Mouse (Mus musculus): ENCODE data around the gene Asphd2. TPM values are rescaled to one million over a fixed set of nuclear protein-coding genes. Genes with fewer than 3 reads are reported as not detected.
A peak's percentile ranks its signal among the peaks of the same experiment; 100 is the strongest.

Asphd2 gene
- polyA plus RNA-seq, 1 experiment: 3.8 TPM

DNA sequence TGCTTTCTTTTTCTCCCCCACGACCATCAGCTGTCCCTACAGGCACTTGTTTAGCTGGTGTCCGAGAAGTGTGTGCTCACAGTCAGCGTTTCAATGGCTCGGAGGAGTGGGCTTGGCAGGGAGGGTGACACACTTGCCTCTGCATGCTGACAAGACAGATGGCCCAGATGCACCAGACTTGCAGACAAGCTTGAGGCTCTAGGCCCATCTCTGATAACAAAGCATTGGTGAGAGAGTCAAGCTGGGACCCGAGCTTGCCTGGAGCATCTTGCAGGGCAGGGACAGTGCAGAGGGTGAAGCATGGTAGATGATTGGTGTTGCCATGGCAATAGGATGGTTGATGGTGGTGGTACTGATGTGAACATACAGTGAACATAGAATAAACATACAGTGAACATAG, 14.6 kb upstream of the Asphd2 start:
- TF ChIP-seq POLR2A (IDR thresholded peaks at IDR 0.05; ENCODE audit: low read depth, low read length) (no peak), CTCF (IDR thresholded peaks at IDR 0.05; ENCODE audit: extremely low read depth, insufficient read length, insufficient replicate concordance, low read depth, low read length) (no peak)
- Histone ChIP-seq H3K36me3 (ENCODE audit: control insufficient read depth, insufficient read depth, low read length) (no peaks in the 10 kb centered on the region), H3K27ac (ENCODE audit: insufficient read depth, low read depth, low read length) (no peak overlapping the region), H3K4me3 (ENCODE audit: low read depth, low read length) (no peak overlapping the region), H3K4me1 (ENCODE audit: control insufficient read depth, insufficient read depth, insufficient read length, low read length) (no peaks in the 10 kb centered on the region), H3K27me3 (ENCODE audit: control insufficient read depth, insufficient read depth, low read length) (no peaks in the 10 kb centered on the region)
- WGBS: 54% methylated on average over 5 of the region's 5 CpGs

DNA sequence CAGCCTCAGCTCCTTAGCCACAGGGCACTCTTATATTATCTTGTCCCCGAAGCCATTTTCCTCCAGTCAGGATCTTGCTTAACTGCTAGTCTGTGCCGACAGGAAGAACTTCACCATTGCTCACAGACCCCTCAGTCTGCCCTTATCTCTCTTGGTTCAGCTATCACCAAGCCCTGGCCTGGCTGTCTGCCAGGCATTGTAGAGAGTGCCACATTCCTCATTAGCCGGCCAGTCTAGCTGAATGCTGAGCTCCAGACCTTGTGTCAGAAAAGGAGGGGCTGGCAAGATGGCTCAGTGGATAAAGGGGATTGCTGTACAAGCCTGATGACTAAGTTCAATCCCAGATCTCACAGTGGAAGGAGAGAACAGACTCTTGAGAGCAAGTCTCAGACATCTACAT, 11.4 kb upstream of the Asphd2 start:
- H3K27ac ChIP-seq (ENCODE audit: insufficient read depth, low read depth, low read length): no peak overlapping the region
- no peak for TF ChIP-seq CTCF (IDR thresholded peaks at IDR 0.05; ENCODE audit: extremely low read depth, insufficient read length, insufficient replicate concordance, low read depth, low read length)
- TF ChIP-seq POLR2A (IDR thresholded peaks at IDR 0.05; ENCODE audit: low read depth, low read length): no peak
- H3K4me1 ChIP-seq (ENCODE audit: control insufficient read depth, insufficient read depth, insufficient read length, low read length): no peaks in the 10 kb centered on the region
- H3K4me3 ChIP-seq (ENCODE audit: low read depth, low read length): no peak overlapping the region
- 32% methylated on average over 3 of the region's 3 CpGs for WGBS
- H3K36me3 ChIP-seq (ENCODE audit: control insufficient read depth, insufficient read depth, low read length): no peaks in the 10 kb centered on the region
- H3K27me3 ChIP-seq (ENCODE audit: control insufficient read depth, insufficient read depth, low read length): no peaks in the 10 kb centered on the region

DNA sequence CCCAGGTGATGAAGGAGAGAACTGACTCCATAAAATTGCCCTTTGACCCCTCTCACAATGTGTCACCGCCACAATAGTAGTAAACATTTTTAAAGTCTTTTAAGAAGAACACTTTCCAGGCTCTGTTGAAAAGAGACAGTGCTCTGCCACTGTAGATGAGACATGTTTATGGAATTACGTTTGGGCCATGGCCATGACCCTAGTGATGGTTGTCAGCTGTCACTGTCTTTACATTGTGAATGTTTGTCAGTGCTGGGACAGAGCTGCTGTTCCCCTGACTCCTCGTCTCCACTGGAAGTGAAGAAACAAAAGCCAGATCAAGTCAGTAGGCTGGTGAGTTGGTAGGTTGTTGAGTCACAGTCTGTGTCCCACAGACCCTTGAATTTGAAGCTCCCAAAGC, 7.8 kb upstream of the Asphd2 start:
- no peak overlapping the region for H3K4me3 ChIP-seq (ENCODE audit: low read depth, low read length)
- no peaks in the 10 kb centered on the region for H3K27me3 ChIP-seq (ENCODE audit: control insufficient read depth, insufficient read depth, low read length)
- no peaks in the 10 kb centered on the region for H3K4me1 ChIP-seq (ENCODE audit: control insufficient read depth, insufficient read depth, insufficient read length, low read length)
- H3K36me3 ChIP-seq (ENCODE audit: control insufficient read depth, insufficient read depth, low read length): no peaks in the 10 kb centered on the region
- TF ChIP-seq POLR2A (IDR thresholded peaks at IDR 0.05; ENCODE audit: low read depth, low read length) (no peak), CTCF (IDR thresholded peaks at IDR 0.05; ENCODE audit: extremely low read depth, insufficient read length, insufficient replicate concordance, low read depth, low read length) (no peak)
- no peak overlapping the region for H3K27ac ChIP-seq (ENCODE audit: insufficient read depth, low read depth, low read length)
- 41% methylated on average over 3 of the region's 3 CpGs for WGBS

DNA sequence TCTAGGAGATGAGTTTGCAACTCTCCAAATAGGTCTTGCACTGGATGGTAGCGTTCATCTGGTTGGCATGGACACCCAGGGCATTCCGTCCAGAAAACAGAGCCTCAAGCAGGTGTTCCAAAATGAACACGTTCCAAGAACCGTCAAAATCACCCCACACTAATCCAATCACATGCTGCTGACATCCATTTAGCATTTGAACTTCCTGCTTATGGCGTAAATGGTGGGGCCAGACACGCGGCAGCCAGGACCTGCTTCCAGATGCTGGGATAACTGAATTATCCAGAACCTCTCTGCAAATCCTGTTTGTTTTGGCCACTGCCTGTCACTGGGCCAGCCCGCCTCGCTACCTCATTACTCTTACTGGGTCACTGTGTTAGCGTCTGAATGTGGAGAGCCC, 4.6 kb upstream of the Asphd2 start:
- TF ChIP-seq CTCF (IDR thresholded peaks at IDR 0.05; ENCODE audit: extremely low read depth, insufficient read length, insufficient replicate concordance, low read depth, low read length) (no peak), POLR2A (IDR thresholded peaks at IDR 0.05; ENCODE audit: low read depth, low read length) (no peak)
- Histone ChIP-seq H3K36me3 (ENCODE audit: control insufficient read depth, insufficient read depth, low read length) (no peaks in the 10 kb centered on the region), H3K4me1 (ENCODE audit: control insufficient read depth, insufficient read depth, insufficient read length, low read length) (no peaks in the 10 kb centered on the region), H3K27ac (ENCODE audit: insufficient read depth, low read depth, low read length) (no peak overlapping the region), H3K4me3 (ENCODE audit: low read depth, low read length) (no peak overlapping the region), H3K27me3 (ENCODE audit: control insufficient read depth, insufficient read depth, low read length) (peaks cover 13% of the 10 kb centered on the region)
- WGBS: 60% methylated on average over 10 of the region's 10 CpGs

DNA sequence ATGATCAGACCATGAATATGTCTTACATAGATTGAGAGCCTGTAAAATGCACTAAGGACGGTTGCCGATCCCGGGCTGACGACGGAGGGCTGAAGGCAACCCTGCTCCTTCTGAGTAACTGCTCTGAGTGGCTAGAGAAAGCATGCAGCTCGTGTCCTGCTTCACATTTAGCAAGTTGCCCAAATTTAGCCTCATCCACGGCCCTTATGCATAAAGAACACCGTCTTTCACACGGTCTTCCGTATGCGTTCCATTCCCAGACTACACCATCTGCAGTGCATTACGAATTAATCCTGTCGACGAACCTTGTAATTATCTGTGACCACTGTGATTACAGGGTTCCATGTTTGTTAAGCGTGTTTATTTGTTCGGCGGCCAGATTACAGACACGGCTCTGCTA, 1.4 kb upstream of the Asphd2 start:
- Histone ChIP-seq H3K4me1 (ENCODE audit: control insufficient read depth, insufficient read depth, insufficient read length, low read length) (no peaks in the 10 kb centered on the region), H3K36me3 (ENCODE audit: control insufficient read depth, insufficient read depth, low read length) (no peaks in the 10 kb centered on the region), H3K4me3 (ENCODE audit: low read depth, low read length) (no peak overlapping the region), H3K27me3 (ENCODE audit: control insufficient read depth, insufficient read depth, low read length) (peaks cover 28% of the 10 kb centered on the region), H3K27ac (ENCODE audit: insufficient read depth, low read depth, low read length) (no peak overlapping the region)
- no peak for TF ChIP-seq POLR2A (IDR thresholded peaks at IDR 0.05; ENCODE audit: low read depth, low read length)
- 83% methylated on average over 18 of the region's 18 CpGs for WGBS

DNA sequence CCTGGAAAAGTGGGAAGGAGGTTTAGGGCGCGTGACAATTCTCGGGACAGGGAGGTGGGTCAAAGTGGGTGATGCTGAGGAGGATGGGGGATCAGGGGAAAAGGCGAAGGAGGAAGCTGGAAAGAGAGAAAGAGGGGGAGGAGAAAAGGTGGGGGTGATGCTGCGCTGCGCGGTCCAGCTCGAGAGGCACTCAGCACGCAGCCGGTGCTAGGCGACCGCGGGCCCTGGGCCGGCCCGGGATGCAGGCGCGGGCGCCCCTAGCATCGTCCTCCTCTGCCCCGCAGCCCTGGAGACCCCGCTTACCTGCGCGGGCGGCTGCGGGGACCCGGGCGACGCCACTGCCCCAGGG, 277 bp downstream of the Asphd2 start:
- Histone ChIP-seq H3K36me3 (ENCODE audit: control insufficient read depth, insufficient read depth, low read length) (no peaks in the 10 kb centered on the region), H3K27ac (ENCODE audit: insufficient read depth, low read depth, low read length) (no peak overlapping the region), H3K27me3 (ENCODE audit: control insufficient read depth, insufficient read depth, low read length) (peaks cover 28% of the 10 kb centered on the region), H3K4me3 (ENCODE audit: low read depth, low read length) (peak overlapping the region; percentile 31), H3K4me1 (ENCODE audit: control insufficient read depth, insufficient read depth, insufficient read length, low read length) (no peaks in the 10 kb centered on the region)
- WGBS: 2% methylated on average over 28 of the region's 28 CpGs
- TF ChIP-seq POLR2A (IDR thresholded peaks at IDR 0.05; ENCODE audit: low read depth, low read length) (no peak), CTCF (IDR thresholded peaks at IDR 0.05; ENCODE audit: extremely low read depth, insufficient read length, insufficient replicate concordance, low read depth, low read length) (no peak)

DNA sequence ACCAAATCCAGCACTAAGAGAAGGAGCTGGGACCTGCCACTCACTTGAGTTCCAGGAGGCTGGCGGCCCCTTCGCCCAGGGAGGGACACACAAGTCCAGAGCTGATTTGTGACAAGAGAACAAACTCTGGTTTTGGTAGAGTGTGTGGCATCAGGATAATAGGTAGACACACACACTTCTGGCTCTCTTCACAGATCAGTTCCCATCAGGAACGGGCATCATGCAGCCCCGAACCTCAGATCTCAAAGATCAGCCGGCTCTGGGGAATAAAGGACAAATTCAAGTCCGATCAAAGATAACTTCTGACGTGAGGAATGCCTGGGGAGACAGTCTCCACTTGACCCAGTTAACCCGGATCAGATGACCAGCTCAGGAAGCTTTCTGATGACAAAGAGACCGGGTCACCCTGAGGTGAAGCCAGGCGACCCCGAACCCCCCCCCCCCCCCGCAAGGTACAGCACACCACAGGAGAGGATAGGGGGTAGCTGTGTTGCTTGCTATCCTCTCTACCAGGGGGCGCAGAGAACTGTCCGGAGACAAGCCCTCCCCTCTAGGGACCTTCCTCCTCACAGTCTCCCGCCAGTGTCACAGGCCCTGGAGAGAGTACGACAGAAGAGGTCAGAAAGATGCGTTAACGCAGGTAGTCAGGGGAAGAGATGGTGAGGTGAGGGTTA, 788 bp downstream of the Asphd2 start:
- Histone ChIP-seq H3K4me1 (ENCODE audit: control insufficient read depth, insufficient read depth, insufficient read length, low read length) (no peaks in the 10 kb centered on the region), H3K4me3 (ENCODE audit: low read depth, low read length) (peak overlapping the region; percentile 31), H3K36me3 (ENCODE audit: control insufficient read depth, insufficient read depth, low read length) (no peaks in the 10 kb centered on the region), H3K27ac (ENCODE audit: insufficient read depth, low read depth, low read length) (no peak overlapping the region), H3K27me3 (ENCODE audit: control insufficient read depth, insufficient read depth, low read length) (peaks cover 28% of the 10 kb centered on the region)
- TF ChIP-seq POLR2A (IDR thresholded peaks at IDR 0.05; ENCODE audit: low read depth, low read length): no peak
- TF ChIP-seq CTCF (IDR thresholded peaks at IDR 0.05; ENCODE audit: extremely low read depth, insufficient read length, insufficient replicate concordance, low read depth, low read length): no peak
- WGBS: 11% methylated on average over 18 of the region's 18 CpGs
